Mouse (Mus musculus) left cerebral cortex, adult 2 months (tissue): ENCODE measurements around the gene Dyrk2. TPM values are rescaled to one million over a fixed set of nuclear protein-coding genes. Genes with fewer than 3 reads are reported as not detected.

Source experiments
- DNase-seq, 2 experiments: peaks; one replicate each; pipeline ENCODE4 v3.0.0; 2021 to 2022; ENCODE audit warnings: low spot score in 2 of 2, mixed read lengths in 1 of 2; ENCODE audit errors: extremely low spot score in 1 of 2
- H3K27ac ChIP-seq: fragments of 200-600 bp; 2 replicates; pipeline ENCODE4 v1.8.1; 2022
- H3K4me3 ChIP-seq: fragments of 200-600 bp; 2 replicates; pipeline ENCODE4 v1.8.1; 2022
- CTCF ChIP-seq: fragments of 200-600 bp; IDR thresholded peaks from 2 replicates; pipeline ENCODE4 v1.8.1; 2022; ENCODE audit warnings: antibody characterized with exemption, mild to moderate bottlenecking, moderate library complexity
- intact Hi-C: fragments of 180-260 bp; cut with DNase I; formaldehyde crosslinking; loops from one replicate; pipeline ENCODE4 v1.15.1; 2025
- long read RNA-seq, 2 experiments: library from polyadenylated mRNA; stranded (forward); transcript quantifications; one replicate each; pipeline ENCODE4 v2.0.0; 2021; ENCODE audit warnings: borderline mapping rate in 2 of 2
- total RNA-seq, 2 experiments: library from RNA; stranded (reverse); gene quantifications; 2 replicates each; pipeline ENCODE4 v1.2.3; 2021

Gene Dyrk2
- total RNA-seq: 10 to 100 TPM; 49.9 to 53.9 TPM
- long read RNA-seq, experiment 1, full-length matches to known transcripts: 40 of 54 reads
- long read RNA-seq, experiment 1, partial matches to known transcripts: 1 of 54 reads
- long read RNA-seq, experiment 1, other reads (novel, unspliced or antisense): 13 of 54 reads
- long read RNA-seq, experiment 2, full-length matches to known transcripts: 31 of 38 reads
- long read RNA-seq, experiment 2, partial matches to known transcripts: 1 of 38 reads
- long read RNA-seq, experiment 2, other reads (novel, unspliced or antisense): 6 of 38 reads

DNA sequence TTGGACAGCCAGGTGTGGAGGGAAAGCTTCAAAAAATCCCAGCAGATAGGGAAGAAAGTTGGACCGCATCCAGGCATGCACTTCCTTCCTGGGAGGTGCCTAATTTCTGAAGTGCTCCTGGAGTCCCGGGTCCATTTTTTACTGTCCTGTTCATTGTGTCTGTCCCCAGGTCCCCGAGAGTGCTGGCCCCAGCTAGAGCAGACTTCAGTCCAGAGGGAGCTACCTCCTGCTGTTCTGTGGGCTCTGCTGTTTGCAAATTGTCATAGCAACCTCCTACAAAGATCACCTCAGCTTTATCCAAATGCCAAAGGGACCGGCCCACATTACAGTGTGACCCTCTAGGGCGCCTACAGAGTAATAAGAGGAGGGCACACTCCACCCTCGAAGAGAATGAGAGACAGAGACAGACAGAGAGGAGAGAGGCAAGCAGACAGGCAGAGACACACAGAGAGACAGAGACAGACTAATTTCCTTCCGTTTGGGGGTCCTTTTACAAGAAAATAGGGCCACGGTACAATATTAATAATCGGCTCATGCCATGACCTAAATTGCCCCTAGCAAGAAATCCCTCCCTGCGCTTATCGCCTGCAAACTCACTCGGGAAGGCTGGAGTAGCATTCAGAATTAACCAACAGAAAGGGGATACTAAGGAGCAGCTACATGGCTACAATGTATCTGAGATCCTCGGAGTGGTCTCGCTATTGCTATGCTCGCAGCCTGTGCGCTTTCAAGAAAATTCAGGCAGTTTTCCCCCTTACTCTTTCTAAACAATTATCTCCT is at the start of gene Dyrk2:
Gene Dyrk2 (minus strand): TSS at position 9 of the 780 bp plus-strand sequence.
- Histone ChIP-seq H3K27ac (peak within 1 kb of the TSS; percentile 90), H3K4me3 (peak within 1 kb of the TSS; percentile 91)
- no peak for TF ChIP-seq CTCF
- peak in 1 of 2 experiments; percentile 15 for DNase-seq
- intact Hi-C loops: no loop called here

DNA sequence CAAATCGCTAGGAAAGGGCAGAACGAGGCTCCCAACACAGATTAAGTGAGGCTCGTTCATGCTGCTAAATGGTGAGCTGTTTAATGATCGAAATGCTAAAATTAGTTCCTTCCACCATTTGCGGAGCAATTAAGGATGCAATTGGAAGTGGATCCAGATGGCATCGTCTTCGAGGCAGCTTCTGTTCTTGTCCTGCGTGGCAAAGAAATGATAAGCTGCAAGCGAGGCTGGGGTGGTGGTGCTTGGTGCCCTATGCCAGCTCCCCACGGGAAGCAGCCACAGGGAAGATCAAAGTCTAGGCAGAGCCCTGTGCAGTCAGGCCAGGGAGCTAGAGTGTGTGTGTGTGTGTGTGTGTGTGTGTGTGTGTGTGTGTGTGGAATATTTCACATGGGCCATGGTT is 32.6 kb upstream of the Dyrk2 start:
- intact Hi-C loops: no loop called here
- no peak overlapping the region for H3K27ac ChIP-seq
- peak; percentile 11 to 12 for DNase-seq
- no peak overlapping the region for H3K4me3 ChIP-seq
- no peak for TF ChIP-seq CTCF

DNA sequence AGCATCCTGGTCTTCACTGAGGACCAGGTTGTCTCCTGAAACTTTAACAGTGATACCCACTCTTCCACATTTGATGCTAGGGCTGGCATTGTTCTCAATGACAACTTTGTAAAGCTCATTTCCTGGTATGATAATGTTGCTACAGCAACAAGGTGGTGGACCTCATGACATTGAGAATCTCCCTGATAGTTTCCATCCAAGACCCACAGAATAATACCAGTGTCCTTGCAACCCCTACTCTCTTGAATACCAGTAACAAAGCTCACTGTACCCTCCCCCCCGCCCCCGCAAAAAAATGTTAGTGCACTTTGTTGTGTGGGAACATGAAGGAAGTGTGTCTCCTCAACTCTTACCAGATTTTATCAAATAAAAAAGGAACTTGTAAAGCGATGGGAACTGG is 23.6 kb upstream of the Dyrk2 start:
- DNase-seq: no peak
- Histone ChIP-seq H3K4me3 (no peak overlapping the region), H3K27ac (no peak overlapping the region)
- TF ChIP-seq CTCF: no peak
- intact Hi-C loops: no loop called here

DNA sequence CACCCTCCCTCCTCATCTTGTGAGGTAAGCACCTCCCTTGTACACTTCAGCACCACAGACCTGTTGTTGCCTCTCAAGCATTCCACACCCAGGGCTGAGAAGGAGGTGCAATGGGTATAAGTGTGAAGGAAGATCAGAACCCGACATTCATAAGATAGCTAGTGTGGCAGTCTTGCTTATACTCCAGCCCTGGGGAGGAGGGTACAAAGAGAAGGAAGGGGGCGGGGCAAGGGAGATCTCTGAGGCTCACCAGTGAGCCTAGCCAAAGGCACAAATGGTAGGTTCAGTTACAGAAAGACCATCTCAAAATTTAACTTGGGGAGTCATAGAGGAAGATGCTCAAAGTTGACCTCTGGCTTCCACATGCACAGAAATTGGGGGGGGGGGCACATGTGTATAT is 14.1 kb upstream of the Dyrk2 start:
- H3K4me3 ChIP-seq: no peak overlapping the region
- no peak overlapping the region for H3K27ac ChIP-seq
- intact Hi-C loops: no loop called here
- no peak for TF ChIP-seq CTCF
- DNase-seq: no peak

DNA sequence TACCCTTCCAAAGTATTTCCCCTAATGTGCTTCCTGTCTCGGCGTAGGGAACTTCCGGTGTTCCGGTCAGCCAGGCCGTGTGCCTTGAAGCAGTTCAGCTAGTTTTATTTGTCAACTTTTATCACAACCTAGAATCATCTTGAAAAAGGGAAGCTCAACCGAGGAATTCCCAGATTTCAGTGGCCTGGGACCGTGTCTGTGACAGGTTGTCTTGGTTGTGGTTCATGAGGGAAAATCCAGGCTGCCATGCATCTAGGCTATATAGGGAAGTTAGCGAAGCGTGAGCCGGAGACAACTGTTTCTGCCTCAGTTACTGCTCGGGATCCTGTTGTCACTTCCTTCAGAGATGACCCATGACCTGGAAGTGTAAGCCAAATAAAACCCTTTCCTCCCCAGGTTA is 13.3 kb upstream of the Dyrk2 start:
- intact Hi-C loops: no loop called here
- TF ChIP-seq CTCF: no peak
- DNase-seq: no peak

DNA sequence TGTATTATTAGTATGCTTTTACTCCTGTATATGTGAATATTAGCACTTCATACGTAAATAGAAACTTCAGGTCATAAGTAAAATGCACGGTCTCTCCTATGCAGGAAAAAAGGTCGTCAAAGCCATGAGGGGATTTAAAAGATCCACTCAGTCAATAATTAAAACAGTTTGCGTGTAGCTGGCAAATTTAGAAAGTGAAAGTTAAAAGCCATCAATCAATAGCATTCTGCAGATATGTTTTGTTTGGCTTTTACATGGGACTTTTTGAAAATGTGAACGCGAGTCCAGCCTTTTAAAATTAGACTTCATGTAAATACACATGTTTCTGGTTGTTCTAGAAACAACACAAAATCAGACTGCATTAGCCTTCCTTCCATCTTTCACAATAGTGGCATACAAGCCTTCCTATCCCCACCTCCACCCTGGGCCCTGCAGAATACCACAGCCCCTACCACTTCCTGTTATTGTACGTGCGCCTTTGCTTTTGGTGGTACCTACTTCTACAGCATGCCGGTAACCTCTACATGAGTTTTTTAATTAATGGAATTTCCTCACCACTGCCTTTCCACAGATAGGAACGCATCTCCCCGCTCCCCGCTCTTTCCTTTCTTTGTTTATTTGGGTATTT is 12.4 kb upstream of the Dyrk2 start:
- Histone ChIP-seq H3K27ac (no peak overlapping the region), H3K4me3 (no peak overlapping the region)
- intact Hi-C loops: no loop called here
- no peak for DNase-seq
- no peak for TF ChIP-seq CTCF

More for the DNA sequence above, 13.3 kb upstream of the Dyrk2 start:
- no peak overlapping the region for H3K27ac ChIP-seq
- no peak overlapping the region for H3K4me3 ChIP-seq

DNA sequence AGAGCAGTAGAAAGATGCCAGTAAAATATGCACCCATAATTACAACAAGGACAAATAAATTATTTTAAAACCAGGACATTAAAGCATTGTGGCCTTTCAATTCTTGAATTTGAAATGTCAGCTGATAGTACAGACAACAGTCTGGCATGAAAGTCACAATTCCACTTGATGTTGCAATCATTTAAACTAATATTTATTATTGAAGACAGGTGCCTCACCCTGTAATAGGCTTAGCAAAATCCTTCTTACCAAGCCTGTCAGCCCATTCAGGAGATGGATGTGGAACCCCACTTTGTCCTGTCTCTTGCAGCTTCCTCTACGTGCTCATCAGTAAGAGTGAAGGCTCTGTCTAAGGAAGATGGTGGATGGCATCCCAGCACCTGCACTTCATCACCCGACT is 10.8 kb upstream of the Dyrk2 start:
- no peak for DNase-seq
- Histone ChIP-seq H3K27ac (no peak overlapping the region), H3K4me3 (no peak overlapping the region)
- TF ChIP-seq CTCF: no peak
- intact Hi-C loops: no loop called here

DNA sequence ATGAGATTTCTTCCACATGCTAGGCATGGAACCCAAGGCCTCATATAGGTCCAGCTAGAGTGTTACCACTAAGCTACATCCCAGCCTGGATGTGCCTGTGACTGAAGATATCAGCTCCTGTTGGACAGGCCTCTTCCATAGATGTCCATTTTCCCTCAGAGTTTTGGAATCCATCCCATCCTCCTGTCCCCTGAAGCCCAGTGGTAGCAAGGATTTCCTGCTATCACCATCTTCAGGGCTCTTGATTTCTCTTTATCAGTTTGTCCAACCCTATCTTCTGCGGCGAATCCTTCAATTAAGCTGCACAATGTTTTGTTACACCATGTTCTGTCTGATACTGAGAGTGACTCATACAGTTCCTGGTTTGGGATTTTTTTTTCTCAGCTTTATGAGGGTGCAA is 2.2 kb upstream of the Dyrk2 start:
- no peak for TF ChIP-seq CTCF
- intact Hi-C loops: no loop called here
- H3K4me3 ChIP-seq: no peak overlapping the region
- DNase-seq: no peak
- H3K27ac ChIP-seq: no peak overlapping the region

DNA sequence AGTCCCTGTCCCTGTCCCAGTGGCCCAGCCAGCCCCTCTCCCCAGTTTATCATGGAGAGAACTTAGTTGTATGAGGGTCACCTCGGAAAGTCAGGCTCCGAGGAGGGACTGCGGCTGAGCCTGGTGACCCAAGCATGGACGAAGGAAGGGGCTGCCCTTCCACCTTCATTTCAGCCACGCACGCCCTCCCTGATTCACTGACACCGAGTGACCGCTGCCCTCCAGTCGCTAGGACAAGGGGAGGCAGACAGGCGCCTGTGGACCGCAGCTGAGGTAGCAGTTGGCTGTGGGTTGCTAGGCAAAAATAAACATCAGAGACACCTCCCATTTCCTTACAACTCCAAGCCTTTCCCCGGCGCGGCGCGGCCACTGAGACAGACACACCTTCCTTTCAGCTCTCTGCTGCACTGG is 413 bp downstream of the Dyrk2 start:
- intact Hi-C loops: loop anchor here (1.0 to 10.0 kb wide), 6 partner anchors 77 to 355 kb away; no protein-coding TSS in a partner anchor
- peak overlapping the region; percentile 90 for H3K27ac ChIP-seq
- peak; percentile 54 to 65 for DNase-seq
- no peak for TF ChIP-seq CTCF
- peak overlapping the region; percentile 91 for H3K4me3 ChIP-seq

DNA sequence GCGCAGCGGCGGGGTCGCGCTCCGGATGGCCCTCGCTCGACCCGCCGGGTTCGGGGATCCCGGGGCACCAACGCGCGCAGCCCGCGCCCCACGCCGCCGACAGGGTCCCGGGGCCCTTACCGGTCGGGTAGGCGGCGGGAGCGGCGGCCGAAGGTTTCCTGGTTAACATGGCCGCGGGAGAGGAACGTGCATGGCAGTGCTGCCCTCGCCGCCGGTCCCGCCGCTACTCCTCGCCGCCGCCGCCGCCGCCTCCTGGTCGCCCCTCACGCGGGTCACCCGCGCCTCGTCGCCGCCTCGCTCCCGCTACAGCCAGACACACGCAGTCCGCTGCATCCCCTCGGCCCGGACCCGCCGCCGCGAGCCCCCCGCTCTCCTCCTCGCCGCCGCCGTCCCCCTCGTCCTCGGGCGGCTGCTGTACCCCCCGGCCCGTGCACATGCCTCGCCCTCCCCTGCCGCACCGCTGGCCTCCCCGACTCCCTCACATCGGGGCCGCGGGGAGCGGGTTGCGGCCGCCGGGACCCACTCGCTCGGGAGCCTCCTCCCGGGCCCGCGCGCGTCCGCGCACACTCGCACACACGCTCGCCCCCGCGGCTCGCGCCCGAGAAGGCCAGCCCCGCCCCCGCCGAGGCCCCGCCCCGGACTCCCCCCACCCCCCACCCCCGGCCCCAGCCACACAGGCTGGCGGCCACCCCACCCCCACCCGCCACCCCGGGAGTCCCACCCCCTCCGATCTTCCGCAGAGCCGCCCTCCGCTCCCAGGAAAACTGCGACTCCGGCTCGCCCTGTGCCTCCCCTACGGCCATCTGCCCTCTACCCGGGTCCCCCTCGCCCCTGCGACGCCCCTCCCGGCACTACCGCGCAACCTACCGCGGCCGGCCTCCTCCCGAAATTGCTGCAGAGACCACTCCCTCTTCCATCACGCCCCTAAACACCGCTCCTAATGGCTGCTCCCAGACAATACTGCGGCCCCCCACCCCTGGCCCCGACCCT is 1.1 kb downstream of the Dyrk2 start:
- peak; percentile 80 to 81 for DNase-seq
- TF ChIP-seq CTCF: no peak
- H3K4me3 ChIP-seq: peak overlapping the region; percentile 91
- intact Hi-C loops: loop anchor here (1.0 to 10.0 kb wide), 6 partner anchors 77 to 356 kb away; no protein-coding TSS in a partner anchor
- peak overlapping the region; percentile 94 for H3K27ac ChIP-seq
